Mouse (Mus musculus) neural tube, embryonic 15.5 days (tissue): Measurements from ENCODE around the gene 9930104L06Rik. TPM values are rescaled to one million over a fixed set of nuclear protein-coding genes. Genes with fewer than 3 reads are reported as not detected.

Source experiments
- ATAC-seq: fragments of 200-750 bp; cut with Nextera tagmentation; 2 replicates; pipeline ENCODE4 v1.8.0; 2017; ENCODE audit warnings: mild to moderate bottlenecking, moderate TSS enrichment, moderate library complexity; ENCODE audit not compliant: low FRiP score
- H3K27ac ChIP-seq: fragments of 300-500 bp; sonication (generic); replicated peaks from 2 replicates; pipeline ENCODE4 v1.5.1; 2015; ENCODE audit warnings: mild to moderate bottlenecking, inconsistent platforms
- H3K27me3 ChIP-seq: fragments of 300-500 bp; sonication (generic); replicated peaks from 2 replicates; pipeline ENCODE4 v1.6.1; 2015; ENCODE audit warnings: inconsistent platforms
- H3K36me3 ChIP-seq: fragments of 300-500 bp; sonication (generic); 2 replicates; pipeline ENCODE4 v1.6.1; 2015; ENCODE audit warnings: inconsistent platforms
- H3K4me1 ChIP-seq: fragments of 300-500 bp; sonication (generic); 2 replicates; pipeline ENCODE4 v1.6.1; 2015; ENCODE audit warnings: inconsistent platforms
- H3K4me2 ChIP-seq: fragments of 300-500 bp; sonication (generic); 2 replicates; pipeline ENCODE4 v1.6.1; 2015; ENCODE audit warnings: inconsistent platforms, mild to moderate bottlenecking, moderate library complexity
- H3K4me3 ChIP-seq: fragments of 300-500 bp; sonication (generic); replicated peaks from 2 replicates; pipeline ENCODE4 v1.5.1; 2015; ENCODE audit warnings: mild to moderate bottlenecking, inconsistent platforms
- H3K9ac ChIP-seq: fragments of 300-500 bp; sonication (generic); replicated peaks from 2 replicates; pipeline ENCODE4 v1.6.1; 2015; ENCODE audit warnings: mild to moderate bottlenecking, inconsistent platforms
- H3K9me3 ChIP-seq: fragments of 300-500 bp; sonication (generic); replicated peaks from 2 replicates; pipeline ENCODE4 v1.6.1; 2016; ENCODE audit warnings: inconsistent platforms
- WGBS: fragments of 180-500 bp; shearing (Covaris S2); methylation state at CpG from one replicate; pipeline ENCODE4 v1.1.7; 2015; ENCODE audit warnings: mixed read lengths; 5-methylcytosine and 5-hydroxymethylcytosine counted together
- polyA plus RNA-seq: library from polyadenylated mRNA; unstranded; fragments of >200 nt; fragmentation: Nextera tagmentation; extraction: Ambion mirVana; gene quantifications from 2 replicates; pipeline ENCODE4 v1.2.1, GENCODE M21; 2015

Gene 9930104L06Rik
- polyA plus RNA-seq, 1 experiment from 2014 or later = 14.2 TPM

DNA sequence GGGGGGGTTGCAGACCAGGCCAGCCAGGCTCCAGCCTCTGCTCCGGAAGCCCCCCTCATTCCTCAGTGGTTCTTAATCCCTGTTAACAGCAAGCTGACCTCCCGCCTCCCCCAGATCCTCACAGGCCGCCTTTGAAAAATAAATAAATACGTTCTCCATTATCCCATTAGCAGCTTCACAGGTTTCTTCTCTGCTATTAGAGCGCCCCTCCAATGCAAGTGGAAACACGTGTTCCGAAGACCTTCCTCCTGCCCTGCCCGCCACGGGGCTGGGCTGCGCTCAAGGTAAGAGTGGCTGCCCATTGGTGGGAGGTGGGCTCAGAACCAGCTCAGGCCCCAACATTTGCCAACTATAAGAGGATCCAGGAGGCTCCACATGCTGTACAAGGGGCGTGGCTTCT is 25.7 kb downstream of the 9930104L06Rik start:
- Histone ChIP-seq H3K36me3 (no peaks in the 10 kb centered on the region), H3K9ac (no peak overlapping the region), H3K27me3 (no peaks in the 10 kb centered on the region), H3K4me1 (peaks cover 6% of the 10 kb centered on the region; the same call in 1 of the 2 replicates), H3K4me3 (no peak overlapping the region), H3K4me2 (no peak overlapping the region), H3K27ac (no peak overlapping the region), H3K9me3 (no peaks in the 10 kb centered on the region)
- ATAC-seq = no peak
- 79% methylated on average over 11 of the region's 11 CpGs for WGBS

- no peak overlapping the region for H3K9ac ChIP-seq
- ATAC-seq = no peak
- H3K4me1 ChIP-seq = peaks cover 6% of the 10 kb centered on the region; the same call in 1 of the 2 replicates
- WGBS = 13% methylated on average over 8 of the region's 8 CpGs
- no peak overlapping the region for H3K4me3 ChIP-seq
- no peak overlapping the region for H3K4me2 ChIP-seq
- H3K27me3 ChIP-seq = no peaks in the 10 kb centered on the region
- H3K9me3 ChIP-seq = no peaks in the 10 kb centered on the region
- no peak overlapping the region for H3K27ac ChIP-seq
- no peaks in the 10 kb centered on the region for H3K36me3 ChIP-seq
Measured at GRCm38 (mm10) chr4:124964912-124965599, 28.2 kb downstream of the 9930104L06Rik start.

GRCm38 (mm10) chr4:124968711-124969110 is 31.9 kb downstream of the 9930104L06Rik start:
- WGBS = 66% methylated on average over 6 of the region's 6 CpGs
- Histone ChIP-seq H3K9ac (no peak overlapping the region), H3K4me1 (peaks cover 10% of the 10 kb centered on the region; the same call in 1 of the 2 replicates), H3K27me3 (no peaks in the 10 kb centered on the region), H3K36me3 (no peaks in the 10 kb centered on the region), H3K27ac (no peak overlapping the region), H3K4me2 (no peak overlapping the region), H3K9me3 (no peaks in the 10 kb centered on the region), H3K4me3 (no peak overlapping the region)
- ATAC-seq = no peak

DNA sequence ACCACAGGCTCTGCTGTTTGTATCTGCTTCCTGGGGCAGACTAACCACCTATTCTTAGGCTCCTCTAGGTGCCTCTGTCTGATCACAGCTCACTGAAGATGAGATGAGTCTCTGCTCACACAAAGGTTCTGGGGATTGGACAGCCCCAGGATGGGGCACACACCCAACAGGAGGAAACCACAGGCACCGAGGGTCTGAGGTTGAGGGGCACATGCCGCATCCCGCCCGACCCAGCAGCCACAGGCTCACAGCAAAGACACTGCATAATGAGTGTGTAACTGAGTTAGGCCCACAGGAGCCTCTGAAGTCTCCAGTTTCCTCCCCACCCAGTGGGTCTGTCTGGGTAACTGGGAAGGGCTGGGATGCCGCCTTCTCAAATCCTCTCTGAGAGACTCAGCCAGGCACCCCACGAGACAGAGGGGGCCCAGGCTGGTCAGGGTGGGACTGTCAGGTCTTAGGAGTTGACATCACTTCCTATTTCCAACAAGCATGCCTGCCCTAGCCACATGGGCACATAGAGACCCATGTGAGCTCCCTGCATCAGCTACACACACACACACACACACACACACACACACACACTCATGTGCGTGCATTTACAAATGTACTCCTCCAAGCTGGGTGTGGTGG is 32.5 kb downstream of the 9930104L06Rik start:
- Histone ChIP-seq H3K27ac (no peak overlapping the region), H3K4me2 (no peak overlapping the region), H3K9ac (no peak overlapping the region), H3K4me1 (peaks cover 10% of the 10 kb centered on the region; the same call in 1 of the 2 replicates), H3K36me3 (no peaks in the 10 kb centered on the region), H3K4me3 (no peak overlapping the region), H3K9me3 (no peaks in the 10 kb centered on the region), H3K27me3 (no peaks in the 10 kb centered on the region)
- 90% methylated on average over 7 of the region's 7 CpGs for WGBS
- no peak for ATAC-seq

- no peaks in the 10 kb centered on the region for H3K9me3 ChIP-seq
- no peak overlapping the region for H3K4me3 ChIP-seq
- ATAC-seq = no peak
- no peak overlapping the region for H3K27ac ChIP-seq
- no peaks in the 10 kb centered on the region for H3K27me3 ChIP-seq
- H3K4me1 ChIP-seq = peaks cover 7% of the 10 kb centered on the region; the same call in 1 of the 2 replicates
- H3K4me2 ChIP-seq = no peak overlapping the region
- 79% methylated on average over 11 of the region's 11 CpGs for WGBS
- H3K9ac ChIP-seq = no peak overlapping the region
- no peaks in the 10 kb centered on the region for H3K36me3 ChIP-seq
Measured at GRCm38 (mm10) chr4:124970194-124970593, 33.3 kb downstream of the 9930104L06Rik start.

DNA sequence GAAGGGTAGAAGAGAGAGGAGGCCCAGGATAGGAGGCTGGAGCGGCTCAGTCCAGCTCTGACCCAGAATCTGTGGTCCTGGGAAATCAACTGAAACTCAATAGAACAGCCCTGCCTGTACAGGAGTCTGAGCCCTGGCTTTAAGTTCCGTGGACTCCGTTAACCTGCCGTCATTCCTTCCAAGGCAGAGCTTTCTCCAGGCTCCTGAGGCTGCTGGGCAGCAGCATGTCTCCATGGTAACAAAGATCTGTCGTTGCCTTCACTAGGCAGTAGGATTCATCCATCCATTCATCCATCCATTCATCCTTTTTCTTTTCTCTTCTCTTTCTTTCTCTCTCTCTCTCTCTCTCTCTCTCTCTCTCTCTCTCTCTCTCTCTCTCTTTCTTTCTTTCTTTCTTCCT is 33.8 kb downstream of the 9930104L06Rik start:
- 29% methylated on average over 5 of the region's 5 CpGs for WGBS
- ATAC-seq = no peak; the same call in 1 of the 2 replicates
- peaks cover 4% of the 10 kb centered on the region; the same call in 1 of the 2 replicates for H3K4me1 ChIP-seq
- no peak overlapping the region for H3K4me2 ChIP-seq
- H3K27me3 ChIP-seq = no peaks in the 10 kb centered on the region
- H3K9ac ChIP-seq = no peak overlapping the region
- H3K4me3 ChIP-seq = no peak overlapping the region
- H3K36me3 ChIP-seq = no peaks in the 10 kb centered on the region
- no peak overlapping the region for H3K27ac ChIP-seq
- no peaks in the 10 kb centered on the region for H3K9me3 ChIP-seq

DNA sequence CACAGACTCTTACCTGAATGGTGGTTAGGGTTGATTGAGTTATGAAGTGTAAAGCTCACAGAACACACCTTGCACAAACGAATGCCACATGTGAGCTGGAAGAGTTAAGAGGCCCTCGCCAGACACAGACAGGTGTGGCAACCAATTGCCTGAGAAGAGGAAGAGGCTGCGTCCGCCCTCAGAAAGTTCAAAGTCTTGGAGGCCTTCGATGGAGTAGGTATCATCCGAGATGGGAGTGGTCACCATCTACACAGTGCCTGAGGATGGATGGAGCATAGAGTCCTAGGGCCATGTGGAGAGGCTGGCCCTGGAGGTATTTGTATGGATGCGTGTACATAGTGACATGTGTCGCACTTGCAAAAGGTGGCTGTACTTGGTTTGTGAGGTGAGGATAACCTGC is 34.2 kb downstream of the 9930104L06Rik start:
- Histone ChIP-seq H3K9me3 (no peaks in the 10 kb centered on the region), H3K9ac (no peak overlapping the region), H3K4me2 (no peak overlapping the region), H3K36me3 (no peaks in the 10 kb centered on the region), H3K27ac (no peak overlapping the region), H3K4me1 (peaks cover 4% of the 10 kb centered on the region; the same call in 1 of the 2 replicates), H3K27me3 (no peaks in the 10 kb centered on the region), H3K4me3 (no peak overlapping the region)
- no peak; the same call in 1 of the 2 replicates for ATAC-seq
- 89% methylated on average over 8 of the region's 8 CpGs for WGBS

GRCm38 (mm10) chr4:124972316-124972715 is 35.5 kb downstream of the 9930104L06Rik start:
- no peaks in the 10 kb centered on the region for H3K27me3 ChIP-seq
- no peak overlapping the region for H3K4me2 ChIP-seq
- H3K36me3 ChIP-seq = no peaks in the 10 kb centered on the region
- H3K9me3 ChIP-seq = no peaks in the 10 kb centered on the region
- ATAC-seq = no peak
- H3K4me3 ChIP-seq = no peak overlapping the region
- 63% methylated on average over 9 of the region's 9 CpGs for WGBS
- H3K9ac ChIP-seq = no peak overlapping the region
- H3K27ac ChIP-seq = no peak overlapping the region
- peaks cover 4% of the 10 kb centered on the region; the same call in 1 of the 2 replicates for H3K4me1 ChIP-seq

- ATAC-seq = no peak
- H3K9me3 ChIP-seq = no peaks in the 10 kb centered on the region
- H3K4me2 ChIP-seq = no peak overlapping the region
- 89% methylated on average over 2 of the region's 2 CpGs for WGBS
- H3K9ac ChIP-seq = no peak overlapping the region
- no peaks in the 10 kb centered on the region for H3K36me3 ChIP-seq
- H3K4me3 ChIP-seq = no peak overlapping the region
- peaks cover 4% of the 10 kb centered on the region; the same call in 1 of the 2 replicates for H3K4me1 ChIP-seq
- no peak overlapping the region for H3K27ac ChIP-seq
- 0 out of 2 replicates have a peak, but pooled peaks cover 4% of the 10 kb centered on the region for H3K27me3 ChIP-seq
Measured at GRCm38 (mm10) chr4:124973296-124973695, 36.4 kb downstream of the 9930104L06Rik start.

GRCm38 (mm10) chr4:124978201-124978600 is 41.4 kb downstream of the 9930104L06Rik start:
- Histone ChIP-seq H3K27me3 (peaks cover 22% of the 10 kb centered on the region), H3K27ac (no peak overlapping the region), H3K36me3 (no peaks in the 10 kb centered on the region), H3K4me3 (no peak overlapping the region), H3K9ac (no peak overlapping the region), H3K4me1 (peaks cover 5% of the 10 kb centered on the region; the same call in 1 of the 2 replicates), H3K4me2 (no peak overlapping the region), H3K9me3 (no peaks in the 10 kb centered on the region)
- WGBS = 50% methylated on average over 5 of the region's 5 CpGs
- no peak for ATAC-seq

GRCm38 (mm10) chr4:124983893-124984526 is 47.2 kb downstream of the 9930104L06Rik start:
- no peaks in the 10 kb centered on the region for H3K9me3 ChIP-seq
- ATAC-seq = no peak
- no peak overlapping the region for H3K4me2 ChIP-seq
- no peak overlapping the region for H3K27ac ChIP-seq
- 18% methylated on average over 9 of the region's 9 CpGs for WGBS
- H3K4me1 ChIP-seq = peaks cover 45% of the 10 kb centered on the region
- no peaks in the 10 kb centered on the region for H3K36me3 ChIP-seq
- H3K9ac ChIP-seq = no peak overlapping the region
- H3K27me3 ChIP-seq = peaks cover 74% of the 10 kb centered on the region
- no peak overlapping the region for H3K4me3 ChIP-seq
